Mouse (Mus musculus) forebrain, postnatal 0 days (tissue): ENCODE data around the gene Chchd10. TPM values are rescaled to one million over a fixed set of nuclear protein-coding genes. Genes with fewer than 3 reads are reported as not detected.

Experiments used
- ATAC-seq: fragments of 200-750 bp; cut with Nextera tagmentation; 2 replicates; pipeline ENCODE4 v1.8.0; 2017; ENCODE audit warnings: mild to moderate bottlenecking, moderate library complexity
- DNase-seq: peaks from one replicate; pipeline ENCODE4 v3.0.0-alpha.2; 2015
- H3K27ac ChIP-seq: fragments of 300-500 bp; sonication (generic); 2 replicates; pipeline ENCODE4 v1.5.1; 2014; ENCODE audit warnings: low read depth, mild to moderate bottlenecking, antibody characterized with exemption, low read length, moderate library complexity, mixed read lengths
- H3K27me3 ChIP-seq: fragments of 300-500 bp; sonication (generic); 2 replicates; pipeline ENCODE4 v1.6.1; 2014; ENCODE audit warnings: mild to moderate bottlenecking, low read length, mixed read lengths; ENCODE audit not compliant: insufficient read depth
- H3K36me3 ChIP-seq: fragments of 300-500 bp; sonication (generic); 2 replicates; pipeline ENCODE4 v1.6.1; 2014; ENCODE audit warnings: mild to moderate bottlenecking, moderate library complexity; ENCODE audit not compliant: insufficient read depth
- H3K4me1 ChIP-seq: fragments of 300-500 bp; sonication (generic); 2 replicates; pipeline ENCODE4 v1.6.1; 2014; ENCODE audit warnings: antibody characterized with exemption; ENCODE audit not compliant: insufficient read depth
- H3K4me2 ChIP-seq: fragments of 300-500 bp; sonication (generic); 2 replicates; pipeline ENCODE4 v1.6.1; 2014; ENCODE audit warnings: low read depth, mild to moderate bottlenecking, moderate library complexity
- H3K4me3 ChIP-seq: fragments of 300-500 bp; sonication (generic); 2 replicates; pipeline ENCODE4 v1.5.1; 2014; ENCODE audit warnings: low read depth, low read length, mixed read lengths
- H3K9ac ChIP-seq: fragments of 300-500 bp; sonication (generic); 2 replicates; pipeline ENCODE4 v1.6.1; 2014; ENCODE audit warnings: mild to moderate bottlenecking
- H3K9me3 ChIP-seq: fragments of 300-500 bp; sonication (generic); 2 replicates; pipeline ENCODE4 v1.6.1; 2016; ENCODE audit warnings: low read length
- CTCF ChIP-seq: sonication (generic); IDR thresholded peaks from 2 replicates; pipeline ENCODE4 v1.5.1; 2016; ENCODE audit warnings: antibody characterized with exemption, control low read depth, low read depth
- WGBS: fragments of 180-500 bp; shearing (Covaris S2); extraction: QIAGEN DNeasy Blood & Tissue Kit; methylation state at CpG from one replicate; pipeline ENCODE4 v1.1.7; 2014; 5-methylcytosine and 5-hydroxymethylcytosine counted together
- polyA plus RNA-seq: library from polyadenylated mRNA; unstranded; fragments of >200 nt; fragmentation: Nextera tagmentation; extraction: Ambion mirVana; gene quantifications from 2 replicates; pipeline ENCODE4 v1.2.1, GENCODE M21; 2015
- total RNA-seq: library from RNA; depleted of rRNA; stranded (reverse); fragments of >200 nt; gene quantifications from 2 replicates; pipeline ENCODE4 v1.2.3, GENCODE M21; 2014

The Chchd10 gene
- total and polyA plus RNA-seq, 2 experiments from 2014 or later: 93.0 to 121 TPM

GRCm38 (mm10) chr10:75934991-75935390, 2.1 kb downstream of the Chchd10 start:
- no peak for ATAC-seq
- H3K9ac ChIP-seq: no peak overlapping the region

GRCm38 (mm10) chr10:75935680-75936541, 3.0 kb downstream of the Chchd10 start, which contains the start of gene Mmp11:
Mmp11 (minus strand) TSS chr10:75936496.
- Histone ChIP-seq H3K4me1 (peaks cover 17% of the 10 kb centered on the region), H3K27ac (no peak within 1 kb of the TSS), H3K27me3 (no peaks in the 10 kb centered on the region; the same call in 1 of the 2 replicates), H3K36me3 (no peaks in the 10 kb centered on the region), H3K4me3 (peak within 1 kb of the TSS; percentile 45), H3K9me3 (no peaks in the 10 kb centered on the region), H3K4me2 (peak within 1 kb of the TSS; percentile 76), H3K9ac (peak within 1 kb of the TSS; percentile 59)
- TF ChIP-seq CTCF: no peak
- ATAC-seq (peak; percentile 32), DNase-seq (peak; percentile 63)
- 2% methylated on average over 49 of the region's 51 CpGs for WGBS

More at GRCm38 (mm10) chr10:75934991-75935390, 2.1 kb downstream of the Chchd10 start:
- H3K27ac ChIP-seq: no peak overlapping the region
- no peak for DNase-seq
- H3K4me2 ChIP-seq: peak overlapping the region; percentile 76
- no peak for TF ChIP-seq CTCF
- 73% methylated on average over 1 of the region's 1 CpGs for WGBS
- H3K27me3 ChIP-seq: no peaks in the 10 kb centered on the region; the same call in 1 of the 2 replicates
- H3K9me3 ChIP-seq: no peaks in the 10 kb centered on the region
- no peaks in the 10 kb centered on the region for H3K36me3 ChIP-seq
- H3K4me1 ChIP-seq: peaks cover 17% of the 10 kb centered on the region
- H3K4me3 ChIP-seq: no peak overlapping the region

- Histone ChIP-seq H3K27ac (no peak overlapping the region), H3K27me3 (no peaks in the 10 kb centered on the region; the same call in 1 of the 2 replicates), H3K4me1 (peaks cover 9% of the 10 kb centered on the region; the same call in 1 of the 2 replicates), H3K4me3 (no peak overlapping the region), H3K9ac (no peak overlapping the region), H3K36me3 (no peaks in the 10 kb centered on the region), H3K9me3 (no peaks in the 10 kb centered on the region), H3K4me2 (peak overlapping the region; percentile 19; the same call in 1 of the 2 replicates)
- no peak for DNase-seq
- no peak for TF ChIP-seq CTCF
- no peak for ATAC-seq
- WGBS: 43% methylated on average over 18 of the region's 18 CpGs
Observed at GRCm38 (mm10) chr10:75936909-75937667, 4.2 kb downstream of the Chchd10 start.

GRCm38 (mm10) chr10:75937851-75938643, 5.1 kb downstream of the Chchd10 start:
- H3K9me3 ChIP-seq: no peaks in the 10 kb centered on the region
- no peak overlapping the region for H3K9ac ChIP-seq
- H3K4me1 ChIP-seq: peaks cover 1% of the 10 kb centered on the region; the same call in 1 of the 2 replicates
- no peak for TF ChIP-seq CTCF
- H3K27ac ChIP-seq: no peak overlapping the region
- H3K36me3 ChIP-seq: no peaks in the 10 kb centered on the region
- no peaks in the 10 kb centered on the region; the same call in 1 of the 2 replicates for H3K27me3 ChIP-seq
- WGBS: 63% methylated on average over 10 of the region's 10 CpGs
- no peak overlapping the region for H3K4me3 ChIP-seq
- ATAC-seq (no peak), DNase-seq (no peak)
- H3K4me2 ChIP-seq: no peak overlapping the region

DNA sequence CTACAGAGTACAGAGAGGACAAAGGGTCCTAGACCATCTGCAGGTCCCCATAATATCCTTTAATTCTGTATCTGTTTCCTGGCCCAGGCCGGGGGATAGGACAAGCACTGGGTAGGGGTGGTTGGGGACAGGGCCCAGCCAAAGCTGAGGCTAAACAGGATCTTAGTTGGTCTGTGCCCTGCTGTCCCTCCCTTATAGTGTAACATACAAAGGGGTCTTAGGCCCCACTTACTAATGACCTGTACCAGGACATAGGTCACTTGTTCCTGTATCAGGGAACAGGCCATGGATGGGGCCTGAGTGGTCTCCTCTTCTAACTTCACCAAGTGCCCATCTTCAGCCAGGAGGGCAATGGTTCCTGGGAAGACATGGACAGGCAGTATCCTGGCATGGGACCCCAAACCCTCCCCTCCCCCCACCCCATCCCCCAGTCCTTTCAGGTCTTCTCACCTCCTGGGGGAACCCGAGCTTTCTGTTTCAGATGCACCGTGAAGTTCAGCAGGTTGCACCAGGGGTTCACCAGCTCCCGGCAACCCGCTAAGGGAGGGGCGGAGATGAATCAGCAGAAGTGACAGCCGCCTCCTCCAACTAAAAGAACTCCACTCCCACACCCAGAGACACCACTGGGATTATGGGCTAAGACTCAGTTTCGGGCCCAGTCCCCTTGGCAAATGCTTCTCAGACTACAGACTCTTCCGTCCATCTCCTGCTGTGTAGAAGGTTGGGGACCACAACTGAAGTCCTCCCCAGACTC, 6.7 kb downstream of the Chchd10 start:
- Histone ChIP-seq H3K36me3 (no peaks in the 10 kb centered on the region), H3K4me2 (no peak overlapping the region), H3K4me3 (no peak overlapping the region), H3K9ac (no peak overlapping the region), H3K9me3 (no peaks in the 10 kb centered on the region), H3K27me3 (no peaks in the 10 kb centered on the region; the same call in 1 of the 2 replicates), H3K27ac (no peak overlapping the region), H3K4me1 (0 out of 2 replicates have a peak, but pooled peaks cover 4% of the 10 kb centered on the region)
- no peak for DNase-seq
- WGBS: 61% methylated on average over 9 of the region's 9 CpGs
- ATAC-seq: no peak
- no peak for TF ChIP-seq CTCF

DNA sequence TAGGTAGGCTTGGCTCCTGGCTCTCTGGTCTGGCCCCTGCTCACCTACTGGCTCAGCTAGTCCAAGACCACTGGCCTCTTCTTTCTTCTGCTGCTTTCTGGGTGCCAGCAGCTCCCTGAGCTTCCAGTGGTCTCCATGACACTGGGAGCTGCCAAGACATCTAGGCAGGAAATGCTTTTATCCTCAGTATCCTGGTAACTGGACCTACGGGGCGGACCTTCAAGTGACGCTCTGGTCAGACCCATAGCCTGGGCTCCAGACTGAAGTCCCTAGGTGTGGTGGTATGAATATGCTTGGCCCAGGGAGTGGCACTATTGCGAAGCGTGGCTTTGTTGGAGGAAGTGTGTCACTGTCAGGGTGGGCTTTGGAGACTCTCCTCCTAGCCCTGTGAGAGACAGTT, 7.6 kb downstream of the Chchd10 start, which contains the start of gene Gm867:
Gene Gm867, minus strand, starts transcription at position 153 of the 400 bp plus-strand sequence.
- Histone ChIP-seq H3K9ac (no peak within 1 kb of the TSS), H3K27ac (no peak within 1 kb of the TSS), H3K4me3 (no peak within 1 kb of the TSS), H3K4me2 (no peak within 1 kb of the TSS), H3K36me3 (no peaks in the 10 kb centered on the region), H3K9me3 (no peaks in the 10 kb centered on the region), H3K4me1 (0 out of 2 replicates have a peak, but pooled peaks cover 4% of the 10 kb centered on the region), H3K27me3 (no peaks in the 10 kb centered on the region; the same call in 1 of the 2 replicates)
- WGBS: 84% methylated on average over 5 of the region's 5 CpGs
- no peak for DNase-seq
- no peak for TF ChIP-seq CTCF
- ATAC-seq: no peak
